Mouse (Mus musculus) frontal cortex, postnatal 36 days (tissue): ENCODE results near the gene Dusp13.
A peak's percentile ranks its signal among the peaks of the same experiment; 100 is the strongest.

Experiments
- DNase-seq, 2 experiments: peaks; one replicate each; pipeline ENCODE4 v3.0.0; 2022; ENCODE audit warnings: low spot score in 2 of 2

Gene Dusp13

DNA sequence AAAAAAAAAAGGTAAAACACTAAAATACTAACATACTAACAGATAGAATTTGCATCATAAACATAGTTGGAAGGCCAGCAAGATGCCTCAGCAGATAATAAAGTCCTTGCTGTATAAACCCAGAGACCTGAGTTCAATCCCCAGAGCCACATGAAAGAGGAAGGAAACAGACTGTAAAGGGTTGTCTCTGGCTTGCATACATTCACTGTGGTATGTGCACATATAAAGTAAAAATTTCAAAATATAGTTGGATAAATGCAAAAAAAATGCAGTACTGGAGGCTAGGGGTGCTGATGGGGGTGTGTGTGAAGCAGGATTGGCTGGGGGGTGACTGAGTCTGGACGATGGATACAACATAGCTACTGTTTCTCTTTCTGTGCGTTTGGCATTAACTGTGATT lies 45.5 kb downstream of the Dusp13 start:
- no peak for DNase-seq

DNA sequence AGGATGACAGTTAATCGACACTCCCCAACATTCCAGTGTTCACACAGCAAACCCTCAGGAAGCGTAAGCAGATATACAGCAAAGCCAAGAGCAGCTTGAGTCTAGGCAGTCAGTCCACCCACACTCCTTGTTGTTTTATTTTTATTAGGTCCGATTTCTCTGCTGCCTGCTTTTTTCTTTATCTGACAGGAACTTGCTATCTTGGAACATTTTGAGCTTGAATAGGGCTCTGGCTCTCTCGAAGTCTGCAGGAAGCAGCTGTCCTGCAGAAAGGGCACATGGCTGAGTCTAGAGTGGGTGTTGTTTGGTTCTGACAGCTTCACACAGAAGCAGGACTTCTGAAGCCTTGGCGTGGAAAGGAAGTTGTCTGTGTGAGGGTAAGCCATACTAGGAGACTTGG lies 47.7 kb downstream of the Dusp13 start:
- no peak for DNase-seq

DNA sequence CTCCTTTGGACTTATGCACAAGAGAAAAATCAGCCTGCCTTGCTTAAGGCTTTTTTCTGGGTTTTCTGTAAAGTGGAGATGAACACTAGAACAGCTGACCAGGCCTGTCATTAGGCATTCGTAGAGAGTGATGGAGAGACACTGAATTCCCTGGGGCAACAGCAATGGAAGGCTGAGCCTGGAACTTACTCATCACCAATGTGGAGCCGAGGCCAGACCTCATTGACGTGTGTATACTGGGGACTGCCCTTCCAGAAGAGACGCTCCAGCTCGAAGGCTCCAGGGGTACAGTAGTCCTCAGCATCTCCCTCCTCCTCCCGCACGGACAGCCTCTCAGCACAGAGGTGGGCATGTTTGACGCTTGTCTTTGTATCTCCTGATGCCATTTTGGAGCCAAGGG lies 48.3 kb downstream of the Dusp13 start:
- no peak for DNase-seq

DNA sequence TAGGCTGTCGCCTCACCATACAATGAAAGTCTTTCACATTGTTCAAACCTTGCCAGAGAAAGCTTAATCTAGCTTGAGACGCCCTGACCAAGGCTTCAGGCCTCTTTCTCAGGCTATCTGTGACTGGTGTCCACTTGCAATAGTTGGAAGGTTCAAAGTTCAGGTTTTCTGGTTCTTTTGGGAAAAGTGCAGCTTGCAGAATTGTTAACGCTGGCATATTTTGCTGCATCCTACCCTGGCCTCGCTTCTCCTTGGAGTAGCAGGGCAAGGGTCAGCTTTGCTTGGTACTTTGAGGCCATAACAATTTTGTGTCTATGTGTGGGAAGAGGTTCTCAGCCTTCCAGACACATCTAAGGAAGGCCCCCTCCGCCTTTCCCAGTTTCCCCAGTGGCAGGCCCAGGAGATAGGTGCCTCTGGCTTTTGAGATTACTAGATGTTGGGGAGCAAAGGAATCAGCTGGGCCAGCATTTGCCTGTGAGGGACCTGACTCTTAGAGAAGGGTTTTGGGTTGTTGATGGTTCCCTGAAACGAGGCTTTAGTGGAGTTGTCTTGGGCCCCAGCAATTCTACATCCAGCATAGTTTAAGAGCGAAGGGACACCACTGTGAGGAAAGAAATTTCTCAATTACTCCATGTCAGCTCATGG lies 54.7 kb downstream of the Dusp13 start:
- DNase-seq = no peak

DNA sequence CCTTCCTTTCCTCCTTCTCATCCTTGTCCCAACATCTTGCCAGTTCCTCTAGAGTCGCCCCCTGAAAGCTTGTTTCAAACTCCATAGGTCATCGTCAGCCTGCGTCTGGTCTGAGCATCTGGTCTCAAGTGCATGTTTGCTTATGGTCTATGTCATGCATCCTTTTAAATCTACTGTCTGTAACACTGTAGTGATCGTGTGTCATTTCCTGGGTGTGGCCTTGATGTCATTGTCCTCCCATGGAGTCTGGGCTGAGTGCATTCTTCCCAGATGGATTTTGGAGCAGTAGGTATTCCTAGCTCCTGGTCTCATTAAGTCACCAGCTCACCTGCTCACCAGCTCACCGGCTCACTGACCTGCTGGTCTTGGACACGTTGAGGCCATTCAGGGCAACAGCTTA lies 56.0 kb downstream of the Dusp13 start:
- DNase-seq = no peak

DNA sequence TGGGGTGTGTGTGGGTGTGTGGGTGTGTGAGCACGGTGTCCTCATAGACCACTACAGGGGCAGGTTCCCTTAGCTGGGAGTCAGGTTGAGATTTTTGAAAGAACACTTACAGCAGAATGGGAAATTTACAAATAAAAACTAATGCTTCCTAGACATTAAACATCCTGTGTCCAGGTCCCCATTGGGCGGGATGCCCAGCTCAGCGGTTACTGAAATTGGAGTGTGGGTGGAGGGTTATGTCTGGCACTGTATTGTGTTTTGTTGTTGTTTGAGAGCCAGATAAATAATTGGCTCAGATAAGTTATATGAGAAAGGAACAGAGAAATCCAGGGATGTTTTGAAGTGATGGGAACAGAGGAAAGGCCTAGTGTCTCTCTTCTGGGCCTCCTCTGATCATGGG lies 59.9 kb downstream of the Dusp13 start:
- DNase-seq = no peak

DNA sequence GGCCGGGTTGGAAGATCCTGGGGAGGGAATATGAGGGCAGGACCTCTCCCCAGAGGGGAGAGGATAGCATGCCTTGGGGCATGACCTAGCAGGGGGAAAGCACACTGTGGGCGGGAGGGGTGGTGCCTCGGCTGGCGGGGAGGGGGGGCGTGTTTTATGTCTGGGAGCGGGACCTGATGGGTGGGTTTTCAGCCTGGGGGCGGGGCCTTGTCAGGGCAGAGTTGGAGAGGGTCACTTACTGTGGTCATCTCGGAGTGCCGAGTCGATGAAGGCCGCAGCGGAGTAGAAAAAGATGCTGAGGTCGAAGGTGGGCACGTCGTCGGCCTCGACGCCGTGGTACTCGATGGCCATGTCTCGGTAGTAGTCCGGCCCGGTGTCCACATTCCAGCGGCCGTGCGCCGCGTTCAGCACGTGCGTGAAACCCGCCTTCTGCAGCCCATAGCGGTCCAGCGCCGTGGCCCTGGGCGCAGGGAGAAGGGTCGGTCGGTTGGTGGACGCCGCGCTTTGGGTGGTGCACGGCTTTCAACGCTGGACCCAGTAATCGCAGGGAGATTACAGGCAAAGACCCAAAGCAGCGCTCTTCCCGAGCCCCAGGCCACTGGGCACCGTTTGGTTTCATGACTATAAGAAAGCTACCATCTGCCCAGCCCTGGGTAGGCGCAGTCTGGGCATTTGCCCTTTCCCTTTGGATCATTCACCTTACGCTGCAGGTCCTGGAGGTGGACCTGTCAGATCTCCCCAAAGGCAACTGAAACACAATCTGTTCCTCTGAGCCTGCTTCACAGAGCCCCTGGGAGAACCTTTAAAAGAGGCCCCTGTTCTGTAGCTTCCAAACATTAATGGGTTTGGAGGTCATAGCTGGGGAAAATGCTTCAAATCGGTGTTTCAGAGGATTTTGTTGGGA lies 64.4 kb downstream of the Dusp13 start:
- no peak for DNase-seq

DNA sequence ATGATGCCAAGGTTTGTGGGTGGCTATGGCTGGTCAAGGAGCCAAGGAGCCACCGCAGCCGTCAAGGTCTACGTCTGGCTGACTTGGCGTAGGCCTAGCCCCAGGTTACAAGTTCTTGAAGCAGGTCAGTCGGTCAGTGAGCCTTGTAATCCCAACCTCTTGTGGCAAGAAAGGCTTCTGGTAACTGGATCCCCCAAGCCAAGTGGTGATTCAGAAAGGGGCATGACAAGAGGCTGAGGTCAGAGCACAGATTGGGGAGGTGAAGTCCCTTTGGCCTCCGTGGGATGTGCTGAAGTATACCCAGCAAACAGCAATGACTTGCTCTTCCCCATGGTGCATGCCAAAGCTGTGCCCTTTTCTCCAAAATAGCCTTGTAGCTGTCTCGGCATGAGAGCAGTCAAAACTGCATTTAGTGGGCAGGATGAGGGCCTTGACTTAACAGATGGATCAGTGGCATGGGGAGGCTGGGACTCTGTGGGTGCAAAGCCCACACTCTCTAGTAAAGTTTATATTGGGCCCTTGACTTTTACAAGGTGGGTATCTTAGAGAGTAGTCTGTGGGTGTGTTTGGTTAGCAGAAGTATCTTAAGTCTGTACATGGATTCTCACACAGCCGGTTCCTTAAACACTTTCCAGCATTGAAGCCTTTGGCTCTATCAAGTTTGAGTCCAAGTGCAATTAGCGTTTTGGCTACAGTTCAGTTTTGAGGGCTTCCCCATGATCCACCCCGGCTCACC lies 65.4 kb downstream of the Dusp13 start:
- peak in 1 of 2 experiments; percentile 39 for DNase-seq

DNA sequence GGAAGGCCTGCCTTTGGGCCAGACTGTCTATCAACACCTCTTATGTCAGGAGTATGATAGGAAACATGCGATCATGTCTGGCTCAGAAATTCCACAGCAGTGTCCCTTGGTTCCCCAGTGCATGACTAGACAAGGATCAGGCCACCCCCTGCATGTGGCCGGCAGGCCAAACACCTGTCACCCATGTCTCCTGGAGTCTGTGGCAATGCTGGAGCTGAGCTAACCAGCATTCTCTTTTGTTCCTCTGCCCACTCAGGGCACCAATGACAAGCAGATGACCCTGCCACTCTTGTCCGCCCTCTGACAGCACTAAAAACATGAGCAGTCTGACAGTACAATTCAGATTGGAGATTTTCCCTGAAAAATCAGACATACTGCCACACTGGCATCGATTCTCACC lies 67.1 kb downstream of the Dusp13 start:
- DNase-seq = no peak
